Mouse (Mus musculus): ENCODE results near the gene Atp1a1. TPM values are rescaled to one million over a fixed set of nuclear protein-coding genes. Genes with fewer than 3 reads are reported as not detected.

The Atp1a1 gene
- polyA plus RNA-seq, 1 experiment from 2014 or later, result 121 TPM

DNA sequence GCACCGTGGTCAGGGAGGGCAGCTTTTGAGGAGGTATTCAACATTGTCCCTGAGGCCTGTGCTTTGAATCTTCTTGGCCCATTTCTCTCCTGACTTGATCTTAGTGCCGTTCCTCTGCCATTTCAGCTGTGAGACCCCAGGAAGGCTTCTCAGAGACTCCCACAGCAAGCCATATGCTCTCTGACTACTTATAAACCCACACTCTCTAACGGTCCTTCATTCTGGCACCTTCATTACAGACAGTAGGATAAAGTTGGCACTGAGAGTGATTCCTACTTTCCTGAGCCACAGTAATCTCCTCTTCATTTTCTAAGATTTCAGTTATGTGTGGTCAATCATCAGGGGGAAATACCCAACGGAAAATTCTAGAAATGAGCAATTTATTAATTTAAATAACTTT, 14.0 kb upstream of the Atp1a1 start:
- WGBS, result 92% methylated on average over 4 of the region's 4 CpGs

DNA sequence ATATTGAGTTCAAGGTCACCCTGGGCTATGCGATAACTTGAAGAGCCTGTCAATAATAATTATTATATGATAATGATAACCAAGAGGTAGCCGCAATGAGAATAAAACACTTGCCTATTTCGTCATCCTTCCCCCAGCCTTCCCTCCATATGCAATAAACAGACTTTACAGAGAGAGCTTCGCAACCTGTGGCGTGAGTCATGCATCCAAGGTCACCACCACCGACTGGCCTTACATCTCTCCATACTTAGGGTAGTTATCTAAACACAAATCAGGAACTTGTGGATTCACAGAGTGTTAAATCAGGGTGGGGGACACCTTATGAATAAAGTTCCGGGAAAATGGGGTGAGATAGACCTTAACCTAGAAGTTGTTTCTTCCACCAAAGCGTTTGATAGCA, 13.0 kb upstream of the Atp1a1 start:
- Histone ChIP-seq H3K36me3 (ENCODE audit: control insufficient read depth, insufficient read depth, low read length) (no peaks in the 10 kb centered on the region), H3K9ac (ENCODE audit: low read length) (no peak overlapping the region), H3K9me3 (ENCODE audit: control insufficient read depth, low read length) (no peaks in the 10 kb centered on the region), H3K4me3 (ENCODE audit: low read depth, low read length) (no peak overlapping the region), H3K27ac (ENCODE audit: low read depth, low read length) (no peak overlapping the region), H3K4me1 (replicated peaks; ENCODE audit: control insufficient read depth, insufficient read depth, low read length) (no peaks in the 10 kb centered on the region), H3K27me3 (ENCODE audit: control insufficient read depth, insufficient read depth, low read length) (no peaks in the 10 kb centered on the region), H3K4me2 (ENCODE audit: low read depth, low read length, severe bottlenecking) (no peak overlapping the region)
- ATAC-seq (replicated peaks; ENCODE audit: low FRiP score) (no peak), DNase-seq (ENCODE audit: low spot score) (no peak)
- WGBS, result 88% methylated on average over 8 of the region's 8 CpGs

More for the DNA sequence above, 14.0 kb upstream of the Atp1a1 start:
- Histone ChIP-seq H3K27ac (ENCODE audit: low read depth, low read length) (no peak overlapping the region), H3K36me3 (ENCODE audit: control insufficient read depth, insufficient read depth, low read length) (no peaks in the 10 kb centered on the region), H3K9me3 (ENCODE audit: control insufficient read depth, low read length) (no peaks in the 10 kb centered on the region; the same call in 1 of the 2 replicates), H3K27me3 (ENCODE audit: control insufficient read depth, insufficient read depth, low read length) (no peaks in the 10 kb centered on the region), H3K9ac (ENCODE audit: low read length) (no peak overlapping the region), H3K4me2 (ENCODE audit: low read depth, low read length, severe bottlenecking) (no peak overlapping the region), H3K4me3 (ENCODE audit: low read depth, low read length) (no peak overlapping the region), H3K4me1 (replicated peaks; ENCODE audit: control insufficient read depth, insufficient read depth, low read length) (no peaks in the 10 kb centered on the region)
- ATAC-seq (replicated peaks; ENCODE audit: low FRiP score) (no peak), DNase-seq (ENCODE audit: low spot score) (no peak)

DNA sequence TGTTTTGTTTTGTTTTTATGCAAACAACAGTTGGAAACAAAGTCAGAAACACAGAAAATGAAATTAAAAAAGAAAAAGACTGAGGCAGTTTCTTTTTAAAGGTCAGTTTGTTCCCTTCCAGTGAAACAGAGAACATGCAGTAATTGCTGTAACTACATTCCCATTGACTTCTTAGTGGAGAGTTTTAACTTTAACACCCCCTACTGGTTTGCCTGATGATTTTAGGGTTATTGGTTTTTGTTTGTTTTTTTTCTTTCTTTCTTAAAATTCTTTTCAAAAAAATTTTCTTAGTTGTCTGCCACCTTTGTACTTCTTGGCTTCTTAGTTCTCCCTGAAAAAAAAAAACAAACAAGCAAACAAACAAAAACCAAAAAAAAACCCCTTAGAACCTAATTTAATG, 12.5 kb upstream of the Atp1a1 start:
- H3K9me3 ChIP-seq (ENCODE audit: control insufficient read depth, low read length), result no peaks in the 10 kb centered on the region
- H3K9ac ChIP-seq (ENCODE audit: low read length), result no peak overlapping the region
- ATAC-seq (replicated peaks; ENCODE audit: low FRiP score) (no peak), DNase-seq (ENCODE audit: low spot score) (no peak)
- H3K4me1 ChIP-seq (replicated peaks; ENCODE audit: control insufficient read depth, insufficient read depth, low read length), result no peaks in the 10 kb centered on the region
- no peak overlapping the region for H3K4me2 ChIP-seq (ENCODE audit: low read depth, low read length, severe bottlenecking)
- H3K27ac ChIP-seq (ENCODE audit: low read depth, low read length), result no peak overlapping the region
- H3K36me3 ChIP-seq (ENCODE audit: control insufficient read depth, insufficient read depth, low read length), result no peaks in the 10 kb centered on the region
- no peaks in the 10 kb centered on the region for H3K27me3 ChIP-seq (ENCODE audit: control insufficient read depth, insufficient read depth, low read length)
- no peak overlapping the region for H3K4me3 ChIP-seq (ENCODE audit: low read depth, low read length)

DNA sequence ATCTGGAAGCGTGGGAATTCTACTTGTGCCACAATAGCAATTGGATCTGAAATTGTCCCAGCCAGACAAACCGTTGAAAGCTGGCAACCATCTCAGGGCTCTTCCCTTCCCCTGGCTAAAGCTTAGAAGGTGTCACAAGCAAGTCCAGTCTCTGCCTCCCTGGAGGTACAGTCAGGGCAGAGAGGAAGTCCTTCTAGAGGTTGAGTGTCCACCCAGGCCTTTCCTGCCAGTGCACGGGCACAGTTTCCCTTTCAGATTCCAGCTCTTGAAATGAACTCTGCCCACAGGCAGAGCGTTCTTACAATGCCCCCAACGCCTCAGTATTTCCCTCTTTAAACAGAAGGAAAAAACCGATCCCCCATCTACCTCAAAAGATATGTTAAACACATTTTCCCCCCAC, 11.4 kb upstream of the Atp1a1 start:
- H3K9ac ChIP-seq (ENCODE audit: low read length), result no peak overlapping the region
- DNase-seq (ENCODE audit: low spot score), result no peak
- H3K9me3 ChIP-seq (ENCODE audit: control insufficient read depth, low read length), result no peaks in the 10 kb centered on the region
- ATAC-seq (replicated peaks; ENCODE audit: low FRiP score), result no peak
- no peak overlapping the region for H3K27ac ChIP-seq (ENCODE audit: low read depth, low read length)
- no peaks in the 10 kb centered on the region for H3K36me3 ChIP-seq (ENCODE audit: control insufficient read depth, insufficient read depth, low read length)
- no peak overlapping the region for H3K4me3 ChIP-seq (ENCODE audit: low read depth, low read length)
- no peaks in the 10 kb centered on the region for H3K27me3 ChIP-seq (ENCODE audit: control insufficient read depth, insufficient read depth, low read length)
- no peaks in the 10 kb centered on the region for H3K4me1 ChIP-seq (replicated peaks; ENCODE audit: control insufficient read depth, insufficient read depth, low read length)
- no peak overlapping the region for H3K4me2 ChIP-seq (ENCODE audit: low read depth, low read length, severe bottlenecking)
- WGBS, result 81% methylated on average over 6 of the region's 6 CpGs

GRCm38 (mm10) chr3:101611813-101612491, 7.5 kb upstream of the Atp1a1 start:
- Histone ChIP-seq H3K9me3 (ENCODE audit: control insufficient read depth, low read length) (no peaks in the 10 kb centered on the region), H3K9ac (ENCODE audit: low read length) (no peak overlapping the region), H3K4me3 (ENCODE audit: low read depth, low read length) (no peak overlapping the region), H3K27me3 (ENCODE audit: control insufficient read depth, insufficient read depth, low read length) (no peaks in the 10 kb centered on the region), H3K27ac (ENCODE audit: low read depth, low read length) (no peak overlapping the region), H3K36me3 (ENCODE audit: control insufficient read depth, insufficient read depth, low read length) (no peaks in the 10 kb centered on the region), H3K4me2 (ENCODE audit: low read depth, low read length, severe bottlenecking) (no peak overlapping the region), H3K4me1 (replicated peaks; ENCODE audit: control insufficient read depth, insufficient read depth, low read length) (no peaks in the 10 kb centered on the region)
- DNase-seq (ENCODE audit: low spot score) (no peak), ATAC-seq (replicated peaks; ENCODE audit: low FRiP score) (no peak)
- 67% methylated on average over 10 of the region's 10 CpGs for WGBS

GRCm38 (mm10) chr3:101611012-101611812, 6.7 kb upstream of the Atp1a1 start:
- H3K9ac ChIP-seq (ENCODE audit: low read length), result no peak overlapping the region
- H3K27me3 ChIP-seq (ENCODE audit: control insufficient read depth, insufficient read depth, low read length), result no peaks in the 10 kb centered on the region
- H3K36me3 ChIP-seq (ENCODE audit: control insufficient read depth, insufficient read depth, low read length), result no peaks in the 10 kb centered on the region
- WGBS, result 71% methylated on average over 8 of the region's 8 CpGs
- no peak overlapping the region for H3K27ac ChIP-seq (ENCODE audit: low read depth, low read length)
- H3K4me3 ChIP-seq (ENCODE audit: low read depth, low read length), result no peak overlapping the region
- DNase-seq (ENCODE audit: low spot score), result no peak
- no peaks in the 10 kb centered on the region for H3K9me3 ChIP-seq (ENCODE audit: control insufficient read depth, low read length)
- H3K4me2 ChIP-seq (ENCODE audit: low read depth, low read length, severe bottlenecking), result no peak overlapping the region
- ATAC-seq (replicated peaks; ENCODE audit: low FRiP score), result no peak
- no peaks in the 10 kb centered on the region for H3K4me1 ChIP-seq (replicated peaks; ENCODE audit: control insufficient read depth, insufficient read depth, low read length)

DNA sequence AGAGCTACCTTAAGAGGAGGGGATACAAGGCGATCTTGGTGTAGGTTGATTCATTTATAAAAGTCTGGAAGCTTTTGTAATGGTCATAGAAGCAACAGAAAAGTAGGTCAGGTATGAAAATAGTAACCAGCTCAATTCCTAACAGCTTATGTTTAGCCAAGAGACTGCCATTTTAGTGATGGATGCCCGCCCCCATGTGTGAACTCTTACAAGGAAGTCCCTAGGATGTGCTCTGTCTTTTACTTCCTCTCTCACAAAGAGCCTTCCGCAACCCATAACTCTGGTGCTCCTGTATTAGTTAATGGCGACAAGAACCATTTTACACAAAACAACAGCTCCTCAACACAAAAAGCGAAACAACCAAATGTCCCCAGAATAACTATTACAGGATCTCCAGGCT, 4.8 kb upstream of the Atp1a1 start:
- H3K9ac ChIP-seq (ENCODE audit: low read length), result no peak overlapping the region

DNA sequence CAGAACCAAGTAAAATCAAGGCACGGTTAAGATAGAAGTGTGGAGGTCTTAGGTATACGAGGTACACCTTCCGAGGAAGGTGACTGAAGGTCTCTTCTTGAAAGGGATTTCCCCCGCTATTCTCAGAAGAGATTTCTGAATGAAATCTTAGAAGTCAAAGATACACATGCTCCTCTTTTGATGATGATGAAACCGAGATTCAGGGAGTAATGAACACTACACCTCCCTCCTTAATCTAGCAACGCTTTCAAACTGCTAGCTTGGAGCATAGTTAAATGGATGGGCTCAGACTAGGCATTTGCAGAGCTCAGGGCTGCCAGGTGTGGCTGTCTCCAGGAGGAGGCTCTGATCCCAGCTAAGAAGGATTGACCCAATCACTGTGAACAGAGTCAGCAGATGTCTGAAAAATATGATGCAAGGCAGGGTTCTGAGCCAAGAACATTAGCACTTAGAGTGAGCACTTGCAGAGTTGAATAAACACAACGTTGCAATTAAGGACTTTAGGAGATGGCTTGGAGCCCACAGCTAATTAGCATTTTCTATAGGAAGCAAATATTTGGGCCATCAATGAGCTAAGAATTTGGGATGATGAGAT, 2.5 kb upstream of the Atp1a1 start:
- WGBS, result 77% methylated on average over 7 of the region's 7 CpGs
- H3K9me3 ChIP-seq (ENCODE audit: control insufficient read depth, low read length), result no peaks in the 10 kb centered on the region
- H3K4me1 ChIP-seq (replicated peaks; ENCODE audit: control insufficient read depth, insufficient read depth, low read length), result peaks cover 8% of the 10 kb centered on the region; the same call in 1 of the 2 replicates
- H3K4me2 ChIP-seq (ENCODE audit: low read depth, low read length, severe bottlenecking), result no peak overlapping the region
- H3K27ac ChIP-seq (ENCODE audit: low read depth, low read length), result no peak overlapping the region
- DNase-seq (ENCODE audit: low spot score) (no peak), ATAC-seq (replicated peaks; ENCODE audit: low FRiP score) (no peak)
- no peak overlapping the region for H3K4me3 ChIP-seq (ENCODE audit: low read depth, low read length)
- no peaks in the 10 kb centered on the region for H3K27me3 ChIP-seq (ENCODE audit: control insufficient read depth, insufficient read depth, low read length)
- H3K36me3 ChIP-seq (ENCODE audit: control insufficient read depth, insufficient read depth, low read length), result no peaks in the 10 kb centered on the region
- H3K9ac ChIP-seq (ENCODE audit: low read length), result no peak overlapping the region

More for the DNA sequence above, 4.8 kb upstream of the Atp1a1 start:
- H3K36me3 ChIP-seq (ENCODE audit: control insufficient read depth, insufficient read depth, low read length), result no peaks in the 10 kb centered on the region
- no peaks in the 10 kb centered on the region for H3K9me3 ChIP-seq (ENCODE audit: control insufficient read depth, low read length)
- H3K4me2 ChIP-seq (ENCODE audit: low read depth, low read length, severe bottlenecking), result no peak overlapping the region
- DNase-seq (ENCODE audit: low spot score) (no peak), ATAC-seq (replicated peaks; ENCODE audit: low FRiP score) (no peak)
- no peak overlapping the region for H3K27ac ChIP-seq (ENCODE audit: low read depth, low read length)
- no peaks in the 10 kb centered on the region for H3K4me1 ChIP-seq (replicated peaks; ENCODE audit: control insufficient read depth, insufficient read depth, low read length)
- H3K27me3 ChIP-seq (ENCODE audit: control insufficient read depth, insufficient read depth, low read length), result no peaks in the 10 kb centered on the region
- no peak overlapping the region for H3K4me3 ChIP-seq (ENCODE audit: low read depth, low read length)
- 86% methylated on average over 5 of the region's 5 CpGs for whole genome bisulfite sequencing
